Mouse (Mus musculus) forebrain, embryonic 15.5 days (tissue): Measurements from ENCODE around the gene Trmt11. TPM values are rescaled to one million over a fixed set of nuclear protein-coding genes. Genes with fewer than 3 reads are reported as not detected.
"Not testable (repeated sequence)": the region's sequence is repeated elsewhere in the genome, so short reads cannot be mapped to it uniquely, and the experiment has no call there.

ENCODE experiments used
- ATAC-seq: fragments of 200-750 bp; cut with Nextera tagmentation; replicated peaks from 2 replicates; pipeline ENCODE4 v1.8.0; 2017; ENCODE audit warnings: mild to moderate bottlenecking, moderate TSS enrichment, moderate library complexity
- H3K27ac ChIP-seq: fragments of 300-500 bp; sonication (generic); replicated peaks from 2 replicates; pipeline ENCODE4 v1.5.1; 2015; ENCODE audit warnings: mild to moderate bottlenecking, inconsistent platforms
- H3K27me3 ChIP-seq: fragments of 300-500 bp; sonication (generic); 2 replicates; pipeline ENCODE4 v1.6.1; 2015; ENCODE audit warnings: inconsistent platforms
- H3K36me3 ChIP-seq: fragments of 300-500 bp; sonication (generic); 2 replicates; pipeline ENCODE4 v1.6.1; 2015; ENCODE audit warnings: mild to moderate bottlenecking, inconsistent platforms
- H3K4me1 ChIP-seq: fragments of 300-500 bp; sonication (generic); 2 replicates; pipeline ENCODE4 v1.6.1; 2015; ENCODE audit warnings: inconsistent platforms
- H3K4me2 ChIP-seq: fragments of 300-500 bp; sonication (generic); replicated peaks from 2 replicates; pipeline ENCODE4 v1.6.1; 2015; ENCODE audit warnings: mild to moderate bottlenecking, inconsistent platforms
- H3K4me3 ChIP-seq: fragments of 300-500 bp; sonication (generic); 2 replicates; pipeline ENCODE4 v1.5.1; 2015; ENCODE audit warnings: mild to moderate bottlenecking, inconsistent platforms
- H3K9ac ChIP-seq: fragments of 300-500 bp; sonication (generic); replicated peaks from 2 replicates; pipeline ENCODE4 v1.6.1; 2015; ENCODE audit warnings: mild to moderate bottlenecking, inconsistent platforms
- H3K9me3 ChIP-seq: fragments of 300-500 bp; sonication (generic); 2 replicates; pipeline ENCODE4 v1.6.1; 2016; ENCODE audit warnings: inconsistent platforms
- WGBS: fragments of 180-500 bp; shearing (Covaris S2); methylation state at CpG from one replicate; pipeline ENCODE4 v1.1.7; 2015; ENCODE audit warnings: mixed read lengths; 5-methylcytosine and 5-hydroxymethylcytosine counted together
- polyA plus RNA-seq: library from polyadenylated mRNA; unstranded; fragments of >200 nt; fragmentation: Nextera tagmentation; extraction: Ambion mirVana; gene quantifications from 2 replicates; pipeline ENCODE4 v1.2.1, GENCODE M21; 2015

Gene Trmt11
- polyA plus RNA-seq, 1 experiment from 2014 or later, result 24.8 TPM

- WGBS, result 84% methylated on average over 3 of the region's 3 CpGs
- Histone ChIP-seq H3K9ac (no peak overlapping the region), H3K4me3 (no peak overlapping the region), H3K36me3 (peaks cover 25% of the 10 kb centered on the region), H3K4me1 (no peaks in the 10 kb centered on the region), H3K27ac (no peak overlapping the region), H3K4me2 (no peak overlapping the region), H3K27me3 (no peaks in the 10 kb centered on the region), H3K9me3 (no peaks in the 10 kb centered on the region)
- ATAC-seq, result no peak
Measured at GRCm38 (mm10) chr10:30549974-30550373, 50.6 kb downstream of the Trmt11 start.

- WGBS, result 93% methylated on average over 5 of the region's 5 CpGs
- H3K4me1 ChIP-seq, result no peaks in the 10 kb centered on the region
- H3K4me2 ChIP-seq, result no peak overlapping the region
- 0 out of 2 replicates have a peak, but pooled peaks have one; percentile 44 for ATAC-seq
- H3K9ac ChIP-seq, result no peak overlapping the region
- no peaks in the 10 kb centered on the region for H3K27me3 ChIP-seq
- H3K4me3 ChIP-seq, result no peak overlapping the region
- peaks cover 11% of the 10 kb centered on the region for H3K36me3 ChIP-seq
- no peak overlapping the region for H3K27ac ChIP-seq
- no peaks in the 10 kb centered on the region for H3K9me3 ChIP-seq
Measured at GRCm38 (mm10) chr10:30538538-30538815, 62.1 kb downstream of the Trmt11 start.

- Histone ChIP-seq H3K4me1 (no peaks in the 10 kb centered on the region), H3K27me3 (no peaks in the 10 kb centered on the region), H3K9ac (no peak overlapping the region), H3K36me3 (peaks cover 15% of the 10 kb centered on the region), H3K9me3 (no peaks in the 10 kb centered on the region), H3K4me3 (no peak overlapping the region), H3K4me2 (no peak overlapping the region), H3K27ac (no peak overlapping the region)
- peak; percentile 88 for ATAC-seq
- 67% methylated on average over 10 of the region's 10 CpGs for WGBS
Measured at GRCm38 (mm10) chr10:30537734-30538537, 62.6 kb downstream of the Trmt11 start.

DNA sequence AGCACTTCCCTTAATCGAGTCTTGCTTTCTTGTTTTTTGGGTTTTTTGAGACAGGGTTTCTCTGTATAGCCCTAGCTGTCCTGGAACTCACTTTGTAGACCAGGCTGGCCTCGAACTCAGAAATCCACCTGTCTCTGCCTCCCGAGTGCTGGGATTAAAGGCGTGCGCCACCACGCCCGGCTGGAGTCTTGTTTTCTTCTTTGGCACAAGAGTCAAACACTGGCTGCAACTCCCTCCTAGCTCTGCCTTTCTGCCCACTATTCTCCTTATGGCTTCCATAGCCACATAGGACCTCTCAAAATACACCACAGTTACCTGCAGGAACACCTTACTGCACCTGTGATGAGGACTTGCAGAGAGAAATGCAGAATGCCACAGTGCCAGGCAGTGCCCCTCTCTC is 64.6 kb downstream of the Trmt11 start:
- not testable (repeated sequence) for H3K27ac ChIP-seq, ATAC-seq, H3K4me2 ChIP-seq, H3K4me1 ChIP-seq, H3K4me3 ChIP-seq, H3K9ac ChIP-seq, H3K27me3 ChIP-seq, H3K9me3 ChIP-seq
- H3K36me3 ChIP-seq, result peaks cover 16% of the 10 kb centered on the region
- WGBS, result 96% methylated on average over 7 of the region's 7 CpGs

GRCm38 (mm10) chr10:30527122-30527521 is 73.4 kb downstream of the Trmt11 start:
- no peak overlapping the region for H3K27ac ChIP-seq
- H3K4me3 ChIP-seq, result no peak overlapping the region
- no peak for ATAC-seq
- no peaks in the 10 kb centered on the region for H3K4me1 ChIP-seq
- no peaks in the 10 kb centered on the region for H3K27me3 ChIP-seq
- no peaks in the 10 kb centered on the region for H3K36me3 ChIP-seq
- H3K9me3 ChIP-seq, result no peaks in the 10 kb centered on the region
- no peak overlapping the region for H3K9ac ChIP-seq
- H3K4me2 ChIP-seq, result no peak overlapping the region
- WGBS, result 95% methylated on average over 1 of the region's 1 CpGs

GRCm38 (mm10) chr10:30521727-30522126 is 78.8 kb downstream of the Trmt11 start:
- no peak for ATAC-seq
- Histone ChIP-seq H3K27ac (no peak overlapping the region), H3K9ac (no peak overlapping the region), H3K4me2 (no peak overlapping the region), H3K4me3 (no peak overlapping the region), H3K36me3 (no peaks in the 10 kb centered on the region), H3K9me3 (no peaks in the 10 kb centered on the region), H3K4me1 (no peaks in the 10 kb centered on the region), H3K27me3 (no peaks in the 10 kb centered on the region)

GRCm38 (mm10) chr10:30519143-30519542 is 81.4 kb downstream of the Trmt11 start:
- Histone ChIP-seq H3K36me3 (no peaks in the 10 kb centered on the region), H3K27ac (no peak overlapping the region), H3K4me1 (no peaks in the 10 kb centered on the region), H3K4me2 (no peak overlapping the region), H3K9ac (no peak overlapping the region), H3K9me3 (no peaks in the 10 kb centered on the region), H3K27me3 (no peaks in the 10 kb centered on the region), H3K4me3 (no peak overlapping the region)
- WGBS, result 95% methylated on average over 5 of the region's 5 CpGs
- no peak for ATAC-seq

DNA sequence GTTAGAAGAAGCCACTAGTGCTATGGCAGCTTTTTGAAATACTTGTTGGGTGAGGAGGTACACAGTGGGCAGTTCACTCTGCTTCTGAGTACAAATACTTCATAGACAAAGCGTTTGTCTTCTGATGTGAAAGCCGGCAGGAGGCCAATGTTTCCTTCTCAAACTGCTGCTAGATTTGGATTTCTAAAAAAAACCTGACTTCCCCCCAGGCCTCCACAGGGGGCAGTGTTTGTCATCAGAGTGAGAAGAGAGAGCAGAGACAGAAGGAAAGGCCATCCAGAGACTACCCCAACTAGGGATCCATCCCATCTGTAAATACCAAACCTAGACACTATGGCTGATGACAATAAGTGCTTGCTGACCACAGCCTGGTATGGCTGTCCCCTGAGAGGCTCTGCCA is 83.3 kb downstream of the Trmt11 start:
- no peak for ATAC-seq
- H3K9me3 ChIP-seq, result no peaks in the 10 kb centered on the region
- H3K9ac ChIP-seq, result no peak overlapping the region

DNA sequence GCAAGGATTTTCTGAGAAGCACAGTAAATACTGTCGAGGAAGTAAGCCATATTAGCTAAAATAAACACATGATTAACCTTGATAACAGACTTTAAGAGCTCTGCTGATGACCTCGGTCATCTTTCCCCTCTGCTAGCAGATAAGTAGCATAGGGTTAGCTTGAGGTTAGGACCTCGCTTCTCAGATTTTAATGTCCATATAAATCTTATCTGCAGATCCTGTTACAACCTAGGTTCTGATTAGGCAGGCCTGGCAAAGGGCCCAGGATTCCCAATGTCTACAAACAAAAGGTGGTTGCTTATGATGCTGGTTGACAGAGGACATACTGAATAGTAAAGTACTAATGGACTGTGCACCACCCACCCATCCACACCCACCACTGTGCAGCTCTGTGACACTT is 83.8 kb downstream of the Trmt11 start:
- Histone ChIP-seq H3K36me3 (no peaks in the 10 kb centered on the region), H3K27me3 (no peaks in the 10 kb centered on the region), H3K9me3 (no peaks in the 10 kb centered on the region), H3K27ac (no peak overlapping the region), H3K4me2 (no peak overlapping the region), H3K4me1 (no peaks in the 10 kb centered on the region), H3K9ac (no peak overlapping the region), H3K4me3 (no peak overlapping the region)
- 82% methylated on average over 3 of the region's 3 CpGs for WGBS
- no peak for ATAC-seq

More for the DNA sequence above, 83.3 kb downstream of the Trmt11 start:
- no peaks in the 10 kb centered on the region for H3K27me3 ChIP-seq
- no peaks in the 10 kb centered on the region for H3K4me1 ChIP-seq
- WGBS, result 78% methylated on average over 2 of the region's 2 CpGs
- H3K27ac ChIP-seq, result no peak overlapping the region
- H3K4me2 ChIP-seq, result no peak overlapping the region
- H3K4me3 ChIP-seq, result no peak overlapping the region
- H3K36me3 ChIP-seq, result no peaks in the 10 kb centered on the region

GRCm38 (mm10) chr10:30504736-30505135 is 95.8 kb downstream of the Trmt11 start:
- H3K4me1 ChIP-seq, result no peaks in the 10 kb centered on the region
- H3K4me3 ChIP-seq, result no peak overlapping the region
- WGBS, result 85% methylated on average over 2 of the region's 2 CpGs
- H3K36me3 ChIP-seq, result no peaks in the 10 kb centered on the region
- no peak for ATAC-seq
- no peak overlapping the region for H3K9ac ChIP-seq
- no peaks in the 10 kb centered on the region for H3K27me3 ChIP-seq
- H3K9me3 ChIP-seq, result no peaks in the 10 kb centered on the region
- H3K27ac ChIP-seq, result no peak overlapping the region
- no peak overlapping the region for H3K4me2 ChIP-seq

DNA sequence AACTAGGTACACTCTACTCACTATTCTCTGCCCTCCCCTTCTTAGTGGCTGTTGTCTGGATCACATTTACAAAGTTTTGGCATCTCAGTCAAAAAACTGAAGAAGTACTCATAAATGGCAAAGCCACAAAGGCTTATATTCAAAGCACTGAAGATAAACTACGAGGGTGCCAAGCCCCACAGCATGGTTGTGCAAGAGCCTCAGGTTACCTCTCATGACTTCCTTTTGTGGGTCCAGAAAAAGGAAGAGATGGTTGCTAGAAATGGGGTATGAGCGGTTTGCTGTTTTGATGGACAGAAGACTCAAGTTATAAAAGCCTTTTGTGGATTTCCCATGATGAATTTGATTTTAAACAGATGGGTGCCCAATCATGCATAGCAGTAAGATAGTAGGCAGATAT is 97.4 kb downstream of the Trmt11 start:
- 84% methylated on average over 2 of the region's 2 CpGs for WGBS
- Histone ChIP-seq H3K9ac (no peak overlapping the region), H3K4me2 (no peak overlapping the region), H3K27me3 (no peaks in the 10 kb centered on the region), H3K36me3 (no peaks in the 10 kb centered on the region), H3K4me1 (no peaks in the 10 kb centered on the region), H3K27ac (no peak overlapping the region), H3K4me3 (no peak overlapping the region), H3K9me3 (no peaks in the 10 kb centered on the region)
- ATAC-seq, result no peak

GRCm38 (mm10) chr10:30502718-30503117 is 97.8 kb downstream of the Trmt11 start:
- H3K4me1 ChIP-seq, result no peaks in the 10 kb centered on the region
- H3K36me3 ChIP-seq, result no peaks in the 10 kb centered on the region
- H3K4me3 ChIP-seq, result no peak overlapping the region
- no peaks in the 10 kb centered on the region for H3K27me3 ChIP-seq
- 89% methylated on average over 1 of the region's 1 CpGs for WGBS
- H3K9me3 ChIP-seq, result no peaks in the 10 kb centered on the region
- H3K4me2 ChIP-seq, result no peak overlapping the region
- no peak overlapping the region for H3K27ac ChIP-seq
- no peak for ATAC-seq
- H3K9ac ChIP-seq, result no peak overlapping the region

DNA sequence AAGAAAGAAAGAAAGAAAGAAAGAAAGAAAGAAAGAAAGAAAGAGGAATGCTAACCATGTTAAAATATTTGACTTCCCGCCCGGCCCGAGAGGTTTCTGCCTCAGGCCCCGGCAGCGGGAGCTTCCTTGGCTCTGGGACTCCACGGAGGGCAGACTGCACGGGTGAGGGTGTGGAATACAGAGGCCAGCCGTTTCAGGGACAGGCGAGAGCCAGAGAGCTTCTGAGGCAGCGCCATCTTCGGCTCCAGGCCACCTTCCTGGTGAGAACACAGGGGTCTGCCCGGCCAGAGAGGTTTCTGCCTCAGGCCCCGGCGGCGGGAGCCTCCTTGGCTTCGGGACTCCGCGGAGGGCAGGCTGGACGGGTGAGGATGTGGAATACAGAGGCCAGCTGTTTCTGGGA is 102.3 kb downstream of the Trmt11 start:
- not testable (repeated sequence) for H3K27me3 ChIP-seq, H3K4me3 ChIP-seq, H3K9ac ChIP-seq, H3K4me1 ChIP-seq, ATAC-seq, H3K27ac ChIP-seq, H3K9me3 ChIP-seq, H3K4me2 ChIP-seq, H3K36me3 ChIP-seq
- WGBS, result 84% methylated on average over 19 of the region's 19 CpGs
